Mouse (Mus musculus) thymus, adult 2 months (tissue): ENCODE measurements around the gene Gm48552. TPM values are rescaled to one million over a fixed set of nuclear protein-coding genes. Genes with fewer than 3 reads are reported as not detected.
A peak's percentile ranks its signal among the peaks of the same experiment; 100 is the strongest.

Experiments used
- DNase-seq: peaks from one replicate; pipeline ENCODE4 v3.0.0; 2021
- H3K27ac ChIP-seq: fragments of 200-500 bp; 2 replicates; pipeline ENCODE4 v1.5.1; 2012; ENCODE audit warnings: low read length, control low read depth; ENCODE audit not compliant: control insufficient read depth, insufficient read depth
- H3K27me3 ChIP-seq: fragments of 200-500 bp; 2 replicates; pipeline ENCODE4 v1.6.1; 2012; ENCODE audit warnings: mild to moderate bottlenecking, low read length, moderate library complexity, mixed read lengths; ENCODE audit not compliant: control insufficient read depth, insufficient read depth
- H3K36me3 ChIP-seq: fragments of 200-500 bp; 2 replicates; pipeline ENCODE4 v1.6.1; 2012; ENCODE audit warnings: mild to moderate bottlenecking, low read length, moderate library complexity; ENCODE audit not compliant: control insufficient read depth, insufficient read depth
- H3K4me1 ChIP-seq: fragments of 200-500 bp; replicated peaks from 2 replicates; pipeline ENCODE4 v1.6.1; 2012; ENCODE audit warnings: low read length; ENCODE audit not compliant: control insufficient read depth, insufficient read depth
- H3K4me3 ChIP-seq: fragments of 200-500 bp; 2 replicates; pipeline ENCODE4 v1.5.1; 2012; ENCODE audit warnings: mild to moderate bottlenecking, low read length, control low read depth, moderate library complexity; ENCODE audit not compliant: control insufficient read depth, insufficient read depth
- CTCF ChIP-seq: fragments of 200-500 bp; IDR thresholded peaks from 2 replicates; pipeline ENCODE4 v1.5.1; 2012; ENCODE audit warnings: mild to moderate bottlenecking, control low read depth, low read length, moderate library complexity, borderline replicate concordance; ENCODE audit not compliant: control insufficient read depth, poor library complexity, insufficient read depth; ENCODE audit errors: extremely low read depth
- POLR2A ChIP-seq: fragments of 200-500 bp; IDR thresholded peaks from 2 replicates; pipeline ENCODE4 v1.6.1; 2012; ENCODE audit warnings: mild to moderate bottlenecking, low read length, control low read depth, moderate library complexity; ENCODE audit not compliant: control insufficient read depth, poor library complexity, insufficient read depth; ENCODE audit errors: extremely low read depth
- WGBS: fragments of 180-500 bp; shearing (Covaris S2); methylation state at CpG from one replicate; pipeline ENCODE4 v1.1.7; 2018; 5-methylcytosine and 5-hydroxymethylcytosine counted together
- polyA plus RNA-seq: library from polyadenylated mRNA; depleted of rRNA; stranded (reverse); fragments of >200 nt; gene quantifications from 2 replicates; pipeline ENCODE4 v1.2.3, GENCODE M21; 2012

Gm48552 gene
- polyA plus RNA-seq, 1 experiment, result 8.4 TPM

GRCm38 (mm10) chr10:81346453-81347067, 42.2 kb upstream of the Gm48552 start:
- H3K4me1 ChIP-seq, result peaks cover 25% of the 10 kb centered on the region
- no peak overlapping the region for H3K4me3 ChIP-seq
- peaks cover 11% of the 10 kb centered on the region for H3K27me3 ChIP-seq
- no peaks in the 10 kb centered on the region for H3K36me3 ChIP-seq
- DNase-seq, result no peak
- H3K27ac ChIP-seq, result no peak overlapping the region
- no peak for TF ChIP-seq POLR2A
- 0 out of 2 replicates have a peak, but pooled peaks have one; percentile 30 for TF ChIP-seq CTCF
- WGBS, result 24% methylated on average over 55 of the region's 55 CpGs

- Histone ChIP-seq H3K4me3 (peak overlapping the region; percentile 60), H3K36me3 (no peaks in the 10 kb centered on the region), H3K4me1 (peaks cover 31% of the 10 kb centered on the region), H3K27me3 (no peaks in the 10 kb centered on the region), H3K27ac (no peak overlapping the region)
- TF ChIP-seq POLR2A (no peak), CTCF (no peak)
- no peak for DNase-seq
- 23% methylated on average over 12 of the region's 12 CpGs for WGBS
These were observed 39.7 kb upstream of the Gm48552 start for GRCm38 (mm10) chr10:81349146-81349545.

GRCm38 (mm10) chr10:81349961-81350350, 38.8 kb upstream of the Gm48552 start:
- peaks cover 31% of the 10 kb centered on the region for H3K4me1 ChIP-seq
- WGBS, result under 1% methylated on average over 29 of the region's 29 CpGs
- H3K27ac ChIP-seq, result no peak overlapping the region
- H3K36me3 ChIP-seq, result no peaks in the 10 kb centered on the region
- TF ChIP-seq POLR2A (no peak), CTCF (no peak)
- no peak for DNase-seq
- H3K4me3 ChIP-seq, result peak overlapping the region; percentile 60
- H3K27me3 ChIP-seq, result no peaks in the 10 kb centered on the region

- DNase-seq, result peak; percentile 99
- WGBS, result under 1% methylated on average over 54 of the region's 54 CpGs
- TF ChIP-seq POLR2A (peak; percentile 63; the same call in 1 of the 2 replicates), CTCF (peak; percentile 72; the same call in 1 of the 2 replicates)
- no peaks in the 10 kb centered on the region for H3K36me3 ChIP-seq
- peak within 1 kb of the TSS; percentile 60 for H3K4me3 ChIP-seq
- H3K27me3 ChIP-seq, result no peaks in the 10 kb centered on the region
- H3K27ac ChIP-seq, result peak within 1 kb of the TSS; percentile 26; the same call in 1 of the 2 replicates
- peaks cover 31% of the 10 kb centered on the region for H3K4me1 ChIP-seq
These were observed 38.3 kb upstream of the Gm48552 start, which contains the start of gene Hmg20b for GRCm38 (mm10) chr10:81350351-81351063. Gene Hmg20b, minus strand, starts transcription at chr10:81350480.

GRCm38 (mm10) chr10:81351678-81352291, 37.0 kb upstream of the Gm48552 start:
- DNase-seq, result peak; percentile 76
- WGBS, result 8% methylated on average over 9 of the region's 9 CpGs
- Histone ChIP-seq H3K27me3 (no peaks in the 10 kb centered on the region), H3K27ac (peak overlapping the region; percentile 84), H3K36me3 (no peaks in the 10 kb centered on the region), H3K4me3 (peak overlapping the region; percentile 14; the same call in 1 of the 2 replicates), H3K4me1 (peaks cover 36% of the 10 kb centered on the region)
- TF ChIP-seq CTCF, result no peak
- no peak for TF ChIP-seq POLR2A

- no peaks in the 10 kb centered on the region for H3K27me3 ChIP-seq
- TF ChIP-seq CTCF, result no peak
- no peak for TF ChIP-seq POLR2A
- no peak overlapping the region for H3K4me3 ChIP-seq
- H3K27ac ChIP-seq, result no peak overlapping the region
- 92% methylated on average over 9 of the region's 9 CpGs for WGBS
- H3K36me3 ChIP-seq, result no peaks in the 10 kb centered on the region
- H3K4me1 ChIP-seq, result peaks cover 41% of the 10 kb centered on the region
- no peak for DNase-seq
These were observed 33.9 kb upstream of the Gm48552 start for GRCm38 (mm10) chr10:81354738-81355477.
